Mouse (Mus musculus): Measurements from ENCODE around the gene Hoxd4. TPM values are rescaled to one million over a fixed set of nuclear protein-coding genes. Genes with fewer than 3 reads are reported as not detected.

The Hoxd4 gene
- not detected for total RNA-seq (2023)

GRCm38 (mm10) chr2:74711721-74712621 lies at the start of gene Hoxd4, which contains the start of gene Hoxd3:
Hoxd4 (plus strand) TSS chr2:74711929.
Hoxd3 (plus strand) TSS chr2:74711927.

GRCm38 (mm10) chr2:74667842-74668357 lies 43.8 kb upstream of the Hoxd4 start, which contains the start of gene Hoxd13:
Hoxd13 (plus strand) TSS chr2:74668310.

GRCm38 (mm10) chr2:74674881-74675665 lies 36.7 kb upstream of the Hoxd4 start, which contains the start of gene Hoxd12:
Hoxd12 (plus strand) TSS chr2:74675013.

GRCm38 (mm10) chr2:74678891-74679595 lies 32.7 kb upstream of the Hoxd4 start, which contains the start of gene Hoxd11:
Hoxd11 (plus strand) TSS chr2:74679557.

GRCm38 (mm10) chr2:74691022-74691951 lies 20.4 kb upstream of the Hoxd4 start, which contains the start of gene Hoxd10:
Hoxd10 (plus strand) TSS chr2:74691924.

GRCm38 (mm10) chr2:74697567-74698121 lies 14.1 kb upstream of the Hoxd4 start, which contains the start of gene Hoxd9:
Hoxd9 (plus strand) TSS chr2:74697727.

GRCm38 (mm10) chr2:74704393-74704998 lies 7.2 kb upstream of the Hoxd4 start, which contains the start of gene Hoxd8:
Hoxd8 (plus strand) TSS chr2:74704615.

GRCm38 (mm10) chr2:74726551-74726950 lies 14.8 kb downstream of the Hoxd4 start, which contains the start of gene Gm28230:
Gm28230 (plus strand) TSS chr2:74726728.

GRCm38 (mm10) chr2:74762522-74763244 lies 51.0 kb downstream of the Hoxd4 start, which contains the start of gene Hoxd1:
Hoxd1 (plus strand) TSS chr2:74762980.

Other genes with a start within 250 kb of the Hoxd4 start
- 29.9 TPM for gene Lnpk, start 132.5 kb upstream of the Hoxd4 start, total RNA-seq (2023)
- gene Evx2, start 52.4 kb upstream of the Hoxd4 start, total RNA-seq (2023) = not detected
- gene Hoxd13, start 43.6 kb upstream of the Hoxd4 start, total RNA-seq (2023) = not detected
- gene Hoxd12, start 36.9 kb upstream of the Hoxd4 start, total RNA-seq (2023) = not detected
- not detected for gene Hoxd11, start 32.4 kb upstream of the Hoxd4 start, total RNA-seq (2023)
- gene Hoxd10, start 20.0 kb upstream of the Hoxd4 start, total RNA-seq (2023) = not detected
- not detected for gene Hoxd9, start 14.2 kb upstream of the Hoxd4 start, total RNA-seq (2023)
- not detected for gene Hoxd8, start 7.3 kb upstream of the Hoxd4 start, total RNA-seq (2023)
- not detected for gene Hoxd3, start within 50 bp of the Hoxd4 start, total RNA-seq (2023)
- not detected for gene Gm28230, start 14.8 kb downstream of the Hoxd4 start, total RNA-seq (2023)
- not detected for gene Hoxd1, start 51.1 kb downstream of the Hoxd4 start, total RNA-seq (2023)
- 21.4 TPM for gene Mtx2, start 113.9 kb downstream of the Hoxd4 start, total RNA-seq (2023)

Data from CD8-positive naive resting alpha-beta T cell, adult 57 days (primary cell).